25 mouse cellular contexts compared by ENCODE assay signal in genomic region chr3:8206623-8207404, GRCm38 (mm10).
A peak's percentile ranks its signal among the peaks of the same experiment; 100 is the strongest.
DNase-seq lines count a peak whose midpoint lies in the region; ATAC-seq lines count a peak whose summit lies in the region.
"Had no signal": no experiment of that assay in that cellular context is flagged by ENCODE, and none has a peak within 500 bp of the region (broad histone marks: within the 10 kb centered on the region; RNA-seq: fewer than 3 reads in every experiment).

No protein-coding gene starts in this region.

- H3K4me3 ChIP-seq in forebrain, embryonic 12.5 days (replicated peaks), result no peak overlapping the region
- H3K4me3 ChIP-seq in forebrain, embryonic 13.5 days, result no peak overlapping the region
- no peak overlapping the region for H3K4me3 ChIP-seq in midbrain, embryonic 12.5 days
- H3K4me3 ChIP-seq in midbrain, embryonic 10.5 days, result no peak overlapping the region
- H3K4me3 ChIP-seq in liver, embryonic 15.5 days (replicated peaks), result no peak overlapping the region
- H3K4me3 ChIP-seq: heart, embryonic 15.5 days; limb, embryonic 13.5 days; lung, embryonic 15.5 days had no signal

- intact Hi-C loops in left cerebral cortex, postnatal 25 days (cut with DNase I), result no loop called here

- no peaks in the 10 kb centered on the region for H3K36me3 ChIP-seq in forebrain, embryonic 12.5 days (replicated peaks)
- no peaks in the 10 kb centered on the region for H3K36me3 ChIP-seq in forebrain, embryonic 13.5 days (ENCODE audit: poor library complexity, severe bottlenecking)
- H3K36me3 ChIP-seq in midbrain, embryonic 12.5 days, result no peaks in the 10 kb centered on the region
- no peaks in the 10 kb centered on the region for H3K36me3 ChIP-seq in midbrain, embryonic 10.5 days
- H3K36me3 ChIP-seq in liver, embryonic 15.5 days (replicated peaks), result no peaks in the 10 kb centered on the region
- H3K36me3 ChIP-seq: heart, embryonic 15.5 days; limb, embryonic 13.5 days; lung, embryonic 15.5 days had no signal

- H3K4me2 ChIP-seq in forebrain, embryonic 12.5 days, result no peak overlapping the region
- H3K4me2 ChIP-seq in forebrain, embryonic 13.5 days, result no peak overlapping the region
- H3K4me2 ChIP-seq in midbrain, embryonic 12.5 days (replicated peaks), result no peak overlapping the region
- no peak overlapping the region; the same call in 1 of the 2 replicates for H3K4me2 ChIP-seq in liver, embryonic 15.5 days
- H3K4me2 ChIP-seq: heart, embryonic 15.5 days; limb, embryonic 13.5 days; lung, embryonic 15.5 days had no signal

- H3K9me3 ChIP-seq in forebrain, embryonic 12.5 days, result no peaks in the 10 kb centered on the region
- H3K9me3 ChIP-seq in forebrain, embryonic 13.5 days (replicated peaks), result no peaks in the 10 kb centered on the region
- no peaks in the 10 kb centered on the region for H3K9me3 ChIP-seq in midbrain, embryonic 12.5 days
- H3K9me3 ChIP-seq in midbrain, embryonic 10.5 days (replicated peaks), result no peaks in the 10 kb centered on the region
- H3K9me3 ChIP-seq in liver, embryonic 15.5 days (replicated peaks), result no peaks in the 10 kb centered on the region
- H3K9me3 ChIP-seq: heart, embryonic 15.5 days; limb, embryonic 13.5 days; lung, embryonic 15.5 days had no signal

- no peaks in the 10 kb centered on the region for H3K27me3 ChIP-seq in forebrain, embryonic 12.5 days
- H3K27me3 ChIP-seq in forebrain, embryonic 13.5 days, result no peaks in the 10 kb centered on the region
- H3K27me3 ChIP-seq in midbrain, embryonic 12.5 days, result no peaks in the 10 kb centered on the region
- no peaks in the 10 kb centered on the region for H3K27me3 ChIP-seq in midbrain, embryonic 10.5 days (ENCODE audit: low read depth, poor library complexity, severe bottlenecking)
- H3K27me3 ChIP-seq in liver, embryonic 15.5 days, result no peaks in the 10 kb centered on the region
- H3K27me3 ChIP-seq: heart, embryonic 15.5 days; limb, embryonic 13.5 days; lung, embryonic 15.5 days; Patski had no signal

- ATAC-seq in forebrain, embryonic 12.5 days (ENCODE audit: low FRiP score), result peak; percentile 30; the same call in 1 of the 2 replicates
- ATAC-seq in forebrain, embryonic 13.5 days, result no peak
- peak; percentile 19; the same call in 1 of the 2 replicates for ATAC-seq in midbrain, embryonic 12.5 days (ENCODE audit: low FRiP score, low read depth)
- peak; percentile 76 for ATAC-seq in liver, embryonic 15.5 days (ENCODE audit: insufficient read depth)
- ATAC-seq: activated CD4-positive, CD25-positive, alpha-beta regulatory T cell, adult 4 months; forebrain, postnatal 0 days; Patski had no signal

- WGBS in forebrain, embryonic 12.5 days, result 67% methylated on average over 6 of the region's 6 CpGs
- WGBS in forebrain, embryonic 13.5 days, result 68% methylated on average over 6 of the region's 6 CpGs
- WGBS in midbrain, embryonic 12.5 days, result 66% methylated on average over 6 of the region's 6 CpGs
- WGBS in midbrain, embryonic 10.5 days, result 68% methylated on average over 6 of the region's 6 CpGs
- 58% methylated on average over 6 of the region's 6 CpGs for WGBS in liver, embryonic 15.5 days (ENCODE audit: insufficient replicate concordance)

- no peaks in the 10 kb centered on the region for H3K4me1 ChIP-seq in forebrain, embryonic 12.5 days
- no peaks in the 10 kb centered on the region for H3K4me1 ChIP-seq in forebrain, embryonic 13.5 days
- no peaks in the 10 kb centered on the region for H3K4me1 ChIP-seq in midbrain, embryonic 12.5 days
- no peaks in the 10 kb centered on the region for H3K4me1 ChIP-seq in midbrain, embryonic 10.5 days
- no peaks in the 10 kb centered on the region for H3K4me1 ChIP-seq in liver, embryonic 15.5 days (replicated peaks)
- H3K4me1 ChIP-seq: heart, embryonic 15.5 days; limb, embryonic 13.5 days; lung, embryonic 15.5 days had no signal

- H3K9ac ChIP-seq in forebrain, embryonic 12.5 days, result no peak overlapping the region
- H3K9ac ChIP-seq in forebrain, embryonic 13.5 days, result no peak overlapping the region
- H3K9ac ChIP-seq in midbrain, embryonic 12.5 days (replicated peaks), result no peak overlapping the region
- no peak overlapping the region for H3K9ac ChIP-seq in liver, embryonic 15.5 days
- H3K9ac ChIP-seq: forebrain, postnatal 0 days; heart, embryonic 15.5 days; limb, embryonic 13.5 days; lung, embryonic 15.5 days had no signal

- no peak for DNase-seq in midbrain, embryonic 10.5 days (ENCODE audit: low spot score)
- peak; percentile 37 for DNase-seq in R1 (ENCODE audit: low read depth, low spot score)
- DNase-seq in left cerebral cortex, postnatal 25 days (ENCODE audit: low spot score in 2 of 2), result no peak
- DNase-seq in layer of hippocampus, adult 9-10 months (ENCODE audit: low spot score), result no peak
- DNase-seq: adrenal gland, postnatal 14 days; B cell, adult 2 months; cerebellum, adult 11 months; cerebellum, postnatal 14 days; embryo, embryonic 11 days; forebrain, postnatal 0 days; gastrocnemius, postnatal 36 days; kidney, adult 18-20 months; right cerebral cortex, postnatal 14 days; thymus, postnatal 14 days had no signal

- no peak overlapping the region for H3K27ac ChIP-seq in forebrain, embryonic 12.5 days
- no peak overlapping the region for H3K27ac ChIP-seq in forebrain, embryonic 13.5 days
- H3K27ac ChIP-seq in midbrain, embryonic 12.5 days (replicated peaks), result no peak overlapping the region
- H3K27ac ChIP-seq in midbrain, embryonic 10.5 days (replicated peaks), result no peak overlapping the region
- H3K27ac ChIP-seq in liver, embryonic 15.5 days (replicated peaks), result no peak overlapping the region
- H3K27ac ChIP-seq: heart, embryonic 15.5 days; kidney, postnatal 0 days; limb, embryonic 13.5 days; lung, embryonic 15.5 days; macrophage had no signal
